Mouse (Mus musculus): ENCODE data around the gene Efna5.

- TF ChIP-seq GATA1 (IDR thresholded peaks at IDR 0.05; ENCODE audit: borderline replicate concordance, low read length) (no peak), FLI1 (IDR thresholded peaks at IDR 0.05; ENCODE audit: low read length) (no peak)
Measured at GRCm38 (mm10) chr17:62852822-62853608, 28.1 kb downstream of the Efna5 start.
